Mouse (Mus musculus) ES-E14 (cell line): ENCODE results near the gene Bmp7.

ENCODE experiments used
- CHD2 ChIP-seq: IDR thresholded peaks from 2 replicates; pipeline ENCODE4 v1.6.1; 2014; ENCODE audit warnings: mild to moderate bottlenecking, low read depth, low read length, inconsistent platforms
- HCFC1 ChIP-seq: IDR thresholded peaks from 2 replicates; pipeline ENCODE4 v1.6.1; 2012; ENCODE audit warnings: low read length, inconsistent platforms, borderline replicate concordance; ENCODE audit not compliant: insufficient read depth
- MAFK ChIP-seq: IDR thresholded peaks from 2 replicates; pipeline ENCODE4 v1.6.1; 2014; ENCODE audit warnings: mild to moderate bottlenecking, low read depth, low read length, inconsistent platforms; ENCODE audit not compliant: insufficient read depth
- ZNF384 ChIP-seq: IDR thresholded peaks from 2 replicates; pipeline ENCODE4 v1.6.1; 2012; ENCODE audit warnings: low read depth, low read length, inconsistent platforms

- TF ChIP-seq ZNF384, result no peak
- no peak for TF ChIP-seq MAFK
- no peak for TF ChIP-seq HCFC1
- no peak for TF ChIP-seq CHD2
These were observed 26.1 kb downstream of the Bmp7 start for GRCm38 (mm10) chr2:172914018-172914417.
